Mouse (Mus musculus) heart, embryonic 16.5 days (tissue): ENCODE data around the gene Camta1. TPM values are rescaled to one million over a fixed set of nuclear protein-coding genes. Genes with fewer than 3 reads are reported as not detected.

Experiments used
- ATAC-seq: fragments of 200-750 bp; cut with Nextera tagmentation; replicated peaks from 2 replicates; pipeline ENCODE4 v1.8.0; 2017; ENCODE audit warnings: moderate number of reproducible peaks; ENCODE audit not compliant: insufficient read depth, low FRiP score; ENCODE audit errors: extremely low read depth
- H3K27ac ChIP-seq: fragments of 300-500 bp; sonication (generic); 2 replicates; pipeline ENCODE4 v1.5.1; 2014; ENCODE audit warnings: mild to moderate bottlenecking, low read length, control low read depth, moderate library complexity
- H3K27me3 ChIP-seq: fragments of 300-500 bp; sonication (generic); 2 replicates; pipeline ENCODE4 v1.6.1; 2014; ENCODE audit warnings: low read length, mixed read lengths; ENCODE audit not compliant: control insufficient read depth, insufficient read depth
- H3K36me3 ChIP-seq: fragments of 300-500 bp; sonication (generic); 2 replicates; pipeline ENCODE4 v1.6.1; 2014; ENCODE audit not compliant: control insufficient read depth, insufficient read depth
- H3K4me1 ChIP-seq: fragments of 300-500 bp; sonication (generic); 2 replicates; pipeline ENCODE4 v1.6.1; 2014; ENCODE audit warnings: low read length, mixed read lengths; ENCODE audit not compliant: control insufficient read depth, insufficient read depth
- H3K4me2 ChIP-seq: fragments of 300-500 bp; sonication (generic); 2 replicates; pipeline ENCODE4 v1.6.1; 2014; ENCODE audit warnings: low read depth, mild to moderate bottlenecking, control low read depth, low read length
- H3K4me3 ChIP-seq: fragments of 300-500 bp; sonication (generic); 2 replicates; pipeline ENCODE4 v1.5.1; 2014; ENCODE audit warnings: mild to moderate bottlenecking, control low read depth, low read length
- H3K9ac ChIP-seq: fragments of 300-500 bp; sonication (generic); 2 replicates; pipeline ENCODE4 v1.6.1; 2014; ENCODE audit warnings: low read length, control low read depth
- H3K9me3 ChIP-seq: fragments of 300-500 bp; sonication (generic); replicated peaks from 2 replicates; pipeline ENCODE4 v1.6.1; 2016; ENCODE audit warnings: low read length; ENCODE audit not compliant: control insufficient read depth
- WGBS: fragments of 180-500 bp; shearing (Covaris S2); extraction: QIAGEN DNeasy Blood & Tissue Kit; methylation state at CpG from one replicate; pipeline ENCODE4 v1.1.7; 2014; 5-methylcytosine and 5-hydroxymethylcytosine counted together
- polyA plus RNA-seq: library from polyadenylated mRNA; unstranded; fragments of >200 nt; fragmentation: Nextera tagmentation; extraction: Ambion mirVana; gene quantifications from 2 replicates; pipeline ENCODE4 v1.2.1, GENCODE M21; 2015

Gene Camta1
- polyA plus RNA-seq, 1 experiment from 2014 or later, result 141 TPM

DNA sequence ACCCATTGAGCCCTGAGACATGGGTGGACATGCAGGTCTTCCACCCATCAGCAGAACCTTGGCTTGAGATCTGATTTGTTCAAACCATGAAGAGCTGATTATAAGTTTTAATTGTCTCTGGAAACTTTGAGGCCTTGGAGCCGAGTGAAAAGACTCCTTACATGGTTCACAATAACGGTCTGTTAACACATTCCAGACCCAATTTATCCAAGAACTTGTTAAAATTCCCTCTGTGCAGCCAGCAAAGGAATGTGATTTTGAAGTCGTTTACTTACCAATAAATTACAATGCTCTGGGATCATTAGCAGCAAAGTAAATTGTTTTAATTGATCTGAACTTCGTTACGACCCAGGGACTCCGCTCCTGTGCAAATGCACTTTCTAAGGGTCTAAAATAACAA, 658.8 kb downstream of the Camta1 start:
- Histone ChIP-seq H3K36me3 (no peaks in the 10 kb centered on the region), H3K9me3 (no peaks in the 10 kb centered on the region), H3K27me3 (no peaks in the 10 kb centered on the region), H3K4me3 (no peak overlapping the region), H3K4me2 (no peak overlapping the region), H3K27ac (no peak overlapping the region), H3K4me1 (no peaks in the 10 kb centered on the region), H3K9ac (no peak overlapping the region)
- no peak for ATAC-seq
- WGBS, result 74% methylated on average over 6 of the region's 6 CpGs

DNA sequence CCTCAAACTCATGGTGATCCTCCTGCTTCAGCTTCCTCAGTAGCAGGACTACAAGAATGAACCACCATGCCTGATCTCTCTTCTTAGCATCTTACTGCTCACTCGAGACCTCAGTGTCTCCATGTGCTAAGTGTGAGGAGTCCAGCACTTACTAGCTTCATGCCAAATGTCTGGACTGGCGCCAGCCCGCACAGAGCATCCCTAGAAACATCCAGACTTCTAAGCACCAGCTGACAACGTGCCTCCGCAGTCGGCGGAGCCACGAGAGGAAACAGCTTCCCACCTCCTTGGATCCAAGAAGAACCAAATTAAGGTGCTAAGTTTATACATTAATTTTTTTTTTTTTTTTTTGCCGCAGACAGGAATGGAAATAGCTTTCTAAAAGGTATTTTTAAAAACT, 661.4 kb downstream of the Camta1 start:
- Histone ChIP-seq H3K4me2 (no peak overlapping the region), H3K4me3 (no peak overlapping the region), H3K27ac (no peak overlapping the region), H3K27me3 (no peaks in the 10 kb centered on the region), H3K36me3 (no peaks in the 10 kb centered on the region), H3K9me3 (no peaks in the 10 kb centered on the region), H3K9ac (no peak overlapping the region), H3K4me1 (peaks cover 3% of the 10 kb centered on the region; the same call in 1 of the 2 replicates)
- WGBS, result 77% methylated on average over 9 of the region's 9 CpGs
- ATAC-seq, result no peak

DNA sequence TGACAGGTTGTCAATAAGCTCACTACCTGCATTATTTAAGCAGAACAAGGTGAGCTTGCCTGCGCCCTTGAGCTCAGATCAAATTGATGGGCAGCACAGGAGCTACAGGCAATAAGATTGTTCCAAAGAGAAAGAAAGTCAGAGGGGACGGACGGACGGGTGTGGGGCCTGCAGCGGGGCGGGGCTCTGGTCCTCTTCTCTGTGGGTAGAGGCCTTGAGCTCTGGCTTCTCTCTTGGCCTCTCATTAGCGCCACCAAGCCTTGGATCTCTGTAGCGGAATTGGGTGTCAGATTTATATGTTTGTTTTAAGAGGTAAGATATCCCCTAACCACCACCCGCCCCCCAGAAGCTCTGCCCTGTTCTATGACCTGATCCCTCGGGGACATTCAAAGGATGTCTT, 666.5 kb downstream of the Camta1 start:
- Histone ChIP-seq H3K36me3 (no peaks in the 10 kb centered on the region), H3K9ac (peak overlapping the region; percentile 35; the same call in 1 of the 2 replicates), H3K4me3 (no peak overlapping the region), H3K9me3 (no peaks in the 10 kb centered on the region), H3K4me1 (peaks cover 10% of the 10 kb centered on the region; the same call in 1 of the 2 replicates), H3K27ac (peak overlapping the region; percentile 79), H3K27me3 (no peaks in the 10 kb centered on the region), H3K4me2 (0 out of 2 replicates have a peak overlapping the region, but pooled peaks have one; percentile 6)
- 34% methylated on average over 10 of the region's 10 CpGs for WGBS
- ATAC-seq, result no peak

DNA sequence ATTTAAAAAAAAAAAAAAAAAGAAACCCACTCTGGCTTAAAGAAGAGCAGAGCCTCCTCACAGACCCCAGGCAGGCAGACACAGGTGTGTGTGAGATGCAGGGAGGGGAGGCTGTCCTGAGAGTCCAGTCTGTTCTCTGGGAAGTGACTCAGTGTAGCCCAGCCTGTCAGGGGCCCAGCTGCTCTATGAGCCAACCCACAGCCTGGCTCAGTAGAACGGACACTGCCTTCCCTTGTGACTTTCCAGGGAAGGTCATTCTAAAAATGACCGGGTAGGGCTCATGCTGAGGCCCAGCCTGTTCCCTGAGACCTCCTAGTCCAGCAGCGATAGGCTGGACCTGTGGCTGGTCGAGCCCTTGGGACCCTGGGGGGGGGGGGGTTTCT, 667.0 kb downstream of the Camta1 start:
- peak overlapping the region; percentile 79 for H3K27ac ChIP-seq

DNA sequence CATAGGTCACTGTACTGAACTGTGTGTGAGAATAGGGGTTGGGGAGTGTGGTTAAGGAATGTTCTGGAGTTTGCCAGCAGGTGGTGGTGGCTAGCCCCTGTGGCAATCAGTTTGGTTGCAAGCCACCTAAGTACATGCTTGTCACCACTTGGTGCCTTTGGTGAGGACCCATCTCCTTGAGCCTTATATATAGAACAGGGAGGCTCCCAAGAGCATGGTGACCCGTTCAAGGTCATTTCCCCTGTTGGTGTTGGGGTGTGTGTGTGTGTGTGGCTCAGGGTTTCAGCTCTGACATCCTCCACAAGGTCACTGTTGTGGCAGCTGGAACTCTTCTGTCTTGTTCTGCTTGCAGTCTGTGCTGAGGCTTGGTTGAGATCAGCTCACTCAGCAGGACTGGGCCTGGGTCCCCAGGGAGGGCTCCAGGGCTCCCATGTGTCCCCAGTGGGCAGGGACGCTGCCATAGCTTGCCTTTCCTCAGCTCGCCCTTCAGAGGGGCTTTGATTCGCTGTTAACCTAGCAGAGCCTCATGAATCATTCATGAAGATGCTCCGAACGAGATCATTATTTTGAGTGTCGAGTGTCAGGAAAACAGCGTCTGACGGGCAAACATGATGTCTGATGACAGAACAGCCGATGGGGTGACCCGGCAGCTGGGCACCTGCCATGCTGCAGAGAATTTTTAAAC, 667.5 kb downstream of the Camta1 start:
- H3K27ac ChIP-seq, result peak overlapping the region; percentile 79
- no peak overlapping the region; the same call in 1 of the 2 replicates for H3K9ac ChIP-seq

More for the DNA sequence above, 667.0 kb downstream of the Camta1 start:
- H3K4me2 ChIP-seq, result 0 out of 2 replicates have a peak overlapping the region, but pooled peaks have one; percentile 6
- no peak overlapping the region for H3K4me3 ChIP-seq
- ATAC-seq, result peak; percentile 78
- 23% methylated on average over 4 of the region's 4 CpGs for WGBS
- no peaks in the 10 kb centered on the region for H3K36me3 ChIP-seq
- peaks cover 10% of the 10 kb centered on the region; the same call in 1 of the 2 replicates for H3K4me1 ChIP-seq
- no peaks in the 10 kb centered on the region for H3K9me3 ChIP-seq
- peak overlapping the region; percentile 35; the same call in 1 of the 2 replicates for H3K9ac ChIP-seq
- no peaks in the 10 kb centered on the region for H3K27me3 ChIP-seq

DNA sequence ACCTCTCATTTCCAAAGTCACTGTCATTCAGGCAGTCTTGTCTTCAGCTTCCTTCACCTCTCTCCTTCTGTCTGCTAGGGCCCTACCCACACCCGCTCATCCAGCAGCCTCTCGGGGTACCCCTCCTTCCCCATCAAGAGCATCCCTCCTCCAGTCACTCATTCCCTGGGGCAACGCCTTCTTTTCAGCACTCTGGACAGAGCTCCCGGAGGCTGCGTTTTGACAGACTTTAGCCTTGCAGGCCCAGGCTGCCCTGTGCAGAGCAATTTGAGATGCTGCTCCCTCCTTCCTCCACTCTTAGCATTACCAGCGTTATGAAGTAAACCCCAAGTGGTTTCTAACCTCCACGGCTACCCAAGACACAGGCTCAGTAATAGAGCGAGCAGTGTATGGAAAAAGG, 675.2 kb downstream of the Camta1 start:
- Histone ChIP-seq H3K4me2 (no peak overlapping the region), H3K9ac (no peak overlapping the region), H3K4me1 (no peaks in the 10 kb centered on the region), H3K27me3 (no peaks in the 10 kb centered on the region), H3K9me3 (no peaks in the 10 kb centered on the region), H3K27ac (no peak overlapping the region), H3K4me3 (no peak overlapping the region), H3K36me3 (no peaks in the 10 kb centered on the region)
- 7% methylated on average over 8 of the region's 8 CpGs for WGBS
- ATAC-seq, result no peak

More for the DNA sequence above, 667.5 kb downstream of the Camta1 start:
- Histone ChIP-seq H3K9me3 (no peaks in the 10 kb centered on the region), H3K4me2 (no peak overlapping the region), H3K4me1 (peaks cover 10% of the 10 kb centered on the region; the same call in 1 of the 2 replicates), H3K36me3 (no peaks in the 10 kb centered on the region), H3K4me3 (no peak overlapping the region), H3K27me3 (no peaks in the 10 kb centered on the region)
- 38% methylated on average over 11 of the region's 11 CpGs for WGBS
- peak; percentile 38; the same call in 1 of the 2 replicates for ATAC-seq

DNA sequence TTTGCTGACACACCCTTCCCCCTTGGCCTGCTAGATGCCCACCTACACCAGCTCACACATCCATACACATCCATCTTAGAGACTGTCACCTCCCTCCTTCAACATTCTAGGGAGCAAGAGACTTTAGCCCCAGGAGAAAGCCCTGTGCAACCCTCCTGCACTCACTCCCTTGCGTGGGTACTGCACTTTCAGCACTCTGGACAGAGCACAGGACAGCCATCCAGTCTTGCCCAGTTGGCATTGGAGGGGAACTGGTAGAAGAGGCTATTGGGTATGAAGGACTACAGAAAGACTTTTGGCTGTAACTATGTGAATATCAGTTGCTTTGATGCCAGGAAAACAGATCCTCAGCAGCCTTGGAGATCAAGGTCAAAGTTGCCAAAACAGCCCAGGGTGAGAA, 675.9 kb downstream of the Camta1 start:
- H3K9me3 ChIP-seq, result no peaks in the 10 kb centered on the region
- no peak overlapping the region for H3K9ac ChIP-seq
- no peak for ATAC-seq
- H3K4me2 ChIP-seq, result no peak overlapping the region
- no peak overlapping the region for H3K27ac ChIP-seq
- H3K4me3 ChIP-seq, result no peak overlapping the region
- no peaks in the 10 kb centered on the region for H3K27me3 ChIP-seq
- H3K4me1 ChIP-seq, result peaks cover 4% of the 10 kb centered on the region
- WGBS, result 23% methylated on average over 1 of the region's 1 CpGs
- no peaks in the 10 kb centered on the region for H3K36me3 ChIP-seq

DNA sequence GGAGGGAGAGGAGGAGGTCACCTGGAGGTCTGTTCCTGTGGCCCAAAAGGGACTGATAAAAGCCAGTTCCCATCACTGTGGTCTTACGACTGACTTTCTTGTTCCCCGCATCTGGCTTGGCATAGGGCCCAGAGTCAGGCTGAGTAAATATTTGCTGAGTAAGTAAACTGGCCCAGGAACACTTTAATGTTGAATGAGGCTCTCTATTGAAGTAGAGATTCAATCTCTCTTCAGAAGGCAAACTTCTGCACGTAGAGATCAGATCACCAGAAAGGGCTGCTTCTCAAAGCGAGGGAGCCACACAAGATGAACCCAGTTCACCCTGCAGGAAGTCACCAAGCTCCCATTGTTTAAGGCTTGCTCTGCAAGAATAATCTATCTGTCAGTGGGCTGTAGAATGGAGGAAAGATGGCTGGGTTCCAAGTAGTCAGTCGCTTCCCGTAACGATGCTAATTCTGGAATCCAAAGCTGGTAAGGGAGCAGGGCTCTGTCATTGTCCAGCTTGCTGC, 681.2 kb downstream of the Camta1 start:
- peak; percentile 63 for ATAC-seq
- Histone ChIP-seq H3K4me2 (peak overlapping the region; percentile 30), H3K9me3 (no peaks in the 10 kb centered on the region), H3K36me3 (no peaks in the 10 kb centered on the region), H3K4me3 (no peak overlapping the region), H3K27ac (peak overlapping the region; percentile 42), H3K4me1 (peaks cover 24% of the 10 kb centered on the region), H3K27me3 (no peaks in the 10 kb centered on the region), H3K9ac (no peak overlapping the region)
- 15% methylated on average over 7 of the region's 7 CpGs for WGBS

DNA sequence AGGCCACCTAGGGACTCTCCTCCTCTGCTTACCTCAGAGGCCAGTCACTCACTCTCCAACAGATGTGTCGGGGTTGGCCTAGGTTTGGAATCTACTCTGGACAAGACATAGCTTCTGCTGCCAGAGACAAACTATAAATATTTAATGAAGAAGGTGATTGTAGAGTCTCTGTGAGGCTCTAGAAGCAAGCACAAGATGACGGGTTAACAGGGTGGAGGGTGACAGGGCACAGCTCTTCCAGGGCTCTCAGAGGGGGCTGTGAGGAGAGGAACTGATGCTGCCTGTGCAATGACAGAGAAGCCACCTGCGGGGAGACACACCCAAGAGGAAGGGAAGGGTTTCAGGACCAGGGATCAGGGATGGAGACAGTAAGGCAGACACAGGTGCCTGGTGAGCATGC, 682.0 kb downstream of the Camta1 start:
- Histone ChIP-seq H3K9me3 (no peaks in the 10 kb centered on the region), H3K36me3 (no peaks in the 10 kb centered on the region), H3K4me3 (no peak overlapping the region), H3K27ac (0 out of 2 replicates have a peak overlapping the region, but pooled peaks have one; percentile 23), H3K9ac (no peak overlapping the region), H3K27me3 (no peaks in the 10 kb centered on the region), H3K4me1 (peaks cover 24% of the 10 kb centered on the region), H3K4me2 (no peak overlapping the region)
- WGBS, result 44% methylated on average over 3 of the region's 3 CpGs
- ATAC-seq, result no peak
